Mouse (Mus musculus) CH12.LX (cell line): Measurements from ENCODE around the gene Rps4x. TPM values are rescaled to one million over a fixed set of nuclear protein-coding genes. Genes with fewer than 3 reads are reported as not detected.
A peak's percentile ranks its signal among the peaks of the same experiment; 100 is the strongest.

Experiments
- DNase-seq: peaks from one replicate; pipeline ENCODE4 v3.0.0-alpha.2; 2013; ENCODE audit errors: extremely low read depth
- H3K27ac ChIP-seq: 2 replicates; pipeline ENCODE4 v1.5.1; 2012; ENCODE audit warnings: low read depth, mild to moderate bottlenecking, control low read depth, moderate library complexity; ENCODE audit not compliant: insufficient read depth
- H3K27me3 ChIP-seq: replicated peaks from 2 replicates; pipeline ENCODE3; 2012; ENCODE audit warnings: inconsistent platforms
- H3K36me3 ChIP-seq, 2 experiments: replicated peaks in 1 of 2; 2 replicates each; pipeline versions ENCODE3 to v1.6.1; 2012; ENCODE audit warnings: inconsistent platforms in 1 of 2, low read length in 1 of 2, mild to moderate bottlenecking in 1 of 2, mixed read lengths in 1 of 2, moderate library complexity in 1 of 2; ENCODE audit not compliant: control insufficient read depth in 1 of 2, insufficient read depth in 1 of 2
- H3K4me1 ChIP-seq, 2 experiments: 2 replicates each; pipeline ENCODE4 v1.6.1; 2012; ENCODE audit warnings: inconsistent platforms in 1 of 2, moderate library complexity in 1 of 2; ENCODE audit not compliant: insufficient read depth in 2 of 2, control insufficient read depth in 1 of 2
- H3K4me2 ChIP-seq: 2 replicates; pipeline ENCODE4 v1.6.1; 2012; ENCODE audit warnings: low read depth, mild to moderate bottlenecking, control low read depth; ENCODE audit not compliant: poor library complexity, insufficient read depth, severe bottlenecking
- H3K4me3 ChIP-seq, 3 experiments: fragments of 150-350 bp in 1 of 3; sonication (generic) in 1 of 3; replicated peaks in 1 of 3; 2 replicates each; pipeline versions ENCODE3 to v1.5.1; 2011 to 2012; ENCODE audit warnings: low read depth in 2 of 3, low read length in 2 of 3, mild to moderate bottlenecking in 2 of 3, moderate library complexity in 2 of 3, control low read depth in 1 of 3, improper control_type of control experiment in 1 of 3, inconsistent platforms in 1 of 3, mixed read lengths in 1 of 3; ENCODE audit not compliant: poor library complexity in 1 of 3
- H3K79me2 ChIP-seq: replicated peaks from 2 replicates; pipeline ENCODE4 v1.6.1; 2012; ENCODE audit warnings: mild to moderate bottlenecking, moderate library complexity; ENCODE audit not compliant: control insufficient read depth, poor library complexity, insufficient read depth, severe bottlenecking; ENCODE audit errors: extremely low read depth
- H3K9ac ChIP-seq: 2 replicates; pipeline ENCODE4 v1.6.1; 2012; ENCODE audit warnings: low read depth, mild to moderate bottlenecking, control low read depth, moderate library complexity; ENCODE audit not compliant: insufficient read depth
- H3K9me3 ChIP-seq: replicated peaks from 2 replicates; pipeline ENCODE3; 2012; ENCODE audit warnings: low read length, inconsistent platforms, mixed read lengths
- CHD2 ChIP-seq: IDR thresholded peaks from 2 replicates; pipeline ENCODE4 v1.6.1; 2011; ENCODE audit warnings: low read length, improper control_type of control experiment
- CTCF ChIP-seq, 2 experiments: IDR thresholded peaks in 1 of 2; conservative IDR thresholded peaks in 1 of 2; 2 replicates each; pipeline ENCODE4 v1.5.1; 2011 to 2012; ENCODE audit warnings: low read depth in 2 of 2, low read length in 2 of 2, improper control_type of control experiment in 1 of 2, inconsistent platforms in 1 of 2, mild to moderate bottlenecking in 1 of 2, moderate library complexity in 1 of 2
- ETS1 ChIP-seq: conservative IDR thresholded peaks from 2 replicates; pipeline ENCODE4 v1.6.1; 2012; ENCODE audit warnings: low read depth, mild to moderate bottlenecking, inconsistent platforms, low read length, improper control_type of control experiment, moderate library complexity
- GABPA ChIP-seq: IDR thresholded peaks from 2 replicates; pipeline ENCODE4 v1.6.1; 2012; ENCODE audit warnings: low read depth, low read length, improper control_type of control experiment, inconsistent platforms; ENCODE audit not compliant: insufficient replicate concordance
- IRF4 ChIP-seq: IDR thresholded peaks from 2 replicates; pipeline ENCODE4 v1.6.1; 2014; ENCODE audit warnings: low read depth, mild to moderate bottlenecking, inconsistent platforms, low read length, improper control_type of control experiment
- MEF2A ChIP-seq: IDR thresholded peaks from 2 replicates; pipeline ENCODE4 v1.6.1; 2014; ENCODE audit warnings: low read depth, mild to moderate bottlenecking, inconsistent platforms, low read length, improper control_type of control experiment, borderline replicate concordance
- POLR2AphosphoS2 ChIP-seq: IDR thresholded peaks from 2 replicates; pipeline ENCODE4 v1.6.1; 2011; ENCODE audit warnings: low read depth, low read length, improper control_type of control experiment
- RAD21 ChIP-seq: IDR thresholded peaks from 2 replicates; pipeline ENCODE4 v1.6.1; 2011; ENCODE audit warnings: low read depth, mild to moderate bottlenecking, low read length, improper control_type of control experiment, moderate library complexity
- SMC3 ChIP-seq: IDR thresholded peaks from 2 replicates; pipeline ENCODE4 v1.6.1; 2011; ENCODE audit warnings: low read depth, low read length, improper control_type of control experiment
- UBTF ChIP-seq: IDR thresholded peaks from 2 replicates; pipeline ENCODE4 v1.6.1; 2012; ENCODE audit warnings: low read depth, mild to moderate bottlenecking, inconsistent platforms, low read length, improper control_type of control experiment, moderate library complexity
- USF2 ChIP-seq: conservative IDR thresholded peaks from 2 replicates; pipeline ENCODE4 v1.6.1; 2011; ENCODE audit warnings: low read depth, low read length, improper control_type of control experiment
- ZC3H11A ChIP-seq: IDR thresholded peaks from 2 replicates; pipeline ENCODE4 v1.6.1; 2012; ENCODE audit warnings: low read depth, mild to moderate bottlenecking, inconsistent platforms, low read length, improper control_type of control experiment
- ZKSCAN1 ChIP-seq: IDR thresholded peaks from 2 replicates; pipeline ENCODE4 v1.6.1; 2012; ENCODE audit warnings: low read depth, inconsistent platforms, low read length, improper control_type of control experiment, borderline replicate concordance
- dilution Hi-C: fragments of 300-500 bp; cut with MboI; formaldehyde crosslinking; loops from 2 replicates; pipeline ENCODE4 v1.14.3; 2020; ENCODE audit warnings: low sequenced_read_pairs; ENCODE audit not compliant: extremely low pct_unique_long_range_greater_than_20kb, extremely low pct_ligation_motif_present
- in situ Hi-C: fragments of 300-500 bp; cut with MboI; formaldehyde crosslinking; loops from 3 replicates; pipeline ENCODE4 v1.14.3; 2019; ENCODE audit warnings: low sequenced_read_pairs, low pct_ligation_motif_present, low pct_unique_long_range_greater_than_20kb, mixed read lengths
- polyA plus RNA-seq: library from polyadenylated mRNA; unstranded; fragments of >175 nt; gene quantifications from 2 replicates; pipeline ENCODE4 v1.2.1, GENCODE M21; 2012; ENCODE audit warnings: low read depth; ENCODE audit not compliant: insufficient read length
- total RNA-seq, 2 experiments: library from RNA; depleted of rRNA; stranded (reverse); fragments of 300-350 nt in 1 of 2; fragments of >200 nt in 1 of 2; gene quantifications; 2 replicates each; pipeline ENCODE4 v1.2.3; 2012 to 2014

Gene Rps4x
- total and polyA plus RNA-seq, 3 experiments, result 2,286 to 4,290 (median 3,101) TPM

- DNase-seq, result no peak
- Histone ChIP-seq H3K4me1 (no peaks in the 10 kb centered on the region), H3K4me3 (no peak overlapping the region), H3K79me2 (no peaks in the 10 kb centered on the region), H3K9ac (no peak overlapping the region), H3K4me2 (no peak overlapping the region), H3K9me3 (no peaks in the 10 kb centered on the region), H3K36me3 (no peaks in the 10 kb centered on the region), H3K27ac (no peak overlapping the region), H3K27me3 (no peaks in the 10 kb centered on the region)
- dilution Hi-C loops (no loop called here), in situ Hi-C loops (no loop called here)
- TF ChIP-seq CTCF (conservative IDR thresholded peaks at IDR 0.05 in 1 of 2, IDR thresholded peaks at IDR 0.05 in 1 of 2; ENCODE audit: low read depth in 2 of 2, low read length in 2 of 2), result peak in 1 of 2 experiments; percentile 36; a peak in 2 of 4 replicates
- TF ChIP-seq USF2, result no peak
- peak; percentile 6 for TF ChIP-seq RAD21
- no peak for TF ChIP-seq IRF4
Measured at GRCm38 (mm10) chrX:102163096-102163495, 26.1 kb downstream of the Rps4x start.

- no peaks in the 10 kb centered on the region for H3K4me1 ChIP-seq
- DNase-seq, result no peak
- no peaks in the 10 kb centered on the region for H3K27me3 ChIP-seq
- H3K9ac ChIP-seq, result no peak overlapping the region
- no peak overlapping the region for H3K4me3 ChIP-seq
- in situ Hi-C loops, result no loop called here
- H3K4me2 ChIP-seq, result no peak overlapping the region
- H3K9me3 ChIP-seq, result no peaks in the 10 kb centered on the region
- dilution Hi-C loops, result no loop called here
- H3K79me2 ChIP-seq, result peaks cover 7% of the 10 kb centered on the region
- H3K27ac ChIP-seq, result no peak overlapping the region
- H3K36me3 ChIP-seq, result no peaks in the 10 kb centered on the region
- TF ChIP-seq ZC3H11A, result no peak
- TF ChIP-seq CHD2, result no peak
- no peak for TF ChIP-seq MEF2A
- TF ChIP-seq ZKSCAN1, result no peak
- no peak for TF ChIP-seq SMC3
- no peak for TF ChIP-seq IRF4
- no peak for TF ChIP-seq UBTF
- no peak for TF ChIP-seq GABPA
Measured at GRCm38 (mm10) chrX:102160528-102160927, 28.7 kb downstream of the Rps4x start.

GRCm38 (mm10) chrX:102159778-102160177 is 29.4 kb downstream of the Rps4x start:
- Histone ChIP-seq H3K4me2 (no peak overlapping the region), H3K36me3 (no peaks in the 10 kb centered on the region), H3K4me1 (no peaks in the 10 kb centered on the region), H3K27me3 (no peaks in the 10 kb centered on the region), H3K9me3 (no peaks in the 10 kb centered on the region), H3K4me3 (no peak overlapping the region)
- in situ Hi-C loops, result no loop called here
- dilution Hi-C loops, result no loop called here
- no peak for DNase-seq
- TF ChIP-seq ETS1 (no peak), POLR2AphosphoS2 (no peak), CTCF (conservative IDR thresholded peaks at IDR 0.05 in 1 of 2, IDR thresholded peaks at IDR 0.05 in 1 of 2; ENCODE audit: low read depth in 2 of 2, low read length in 2 of 2) (peak in 1 of 2 experiments; percentile 51; a peak in 2 of 4 replicates)
- TF ChIP-seq, all 38 proteins: peak for 1
- peaks cover 13% of the 10 kb centered on the region for H3K79me2 ChIP-seq
- no peak overlapping the region for H3K27ac ChIP-seq
- H3K9ac ChIP-seq, result no peak overlapping the region
